Mouse (Mus musculus): ENCODE measurements around the gene Gpbar1.

DNA sequence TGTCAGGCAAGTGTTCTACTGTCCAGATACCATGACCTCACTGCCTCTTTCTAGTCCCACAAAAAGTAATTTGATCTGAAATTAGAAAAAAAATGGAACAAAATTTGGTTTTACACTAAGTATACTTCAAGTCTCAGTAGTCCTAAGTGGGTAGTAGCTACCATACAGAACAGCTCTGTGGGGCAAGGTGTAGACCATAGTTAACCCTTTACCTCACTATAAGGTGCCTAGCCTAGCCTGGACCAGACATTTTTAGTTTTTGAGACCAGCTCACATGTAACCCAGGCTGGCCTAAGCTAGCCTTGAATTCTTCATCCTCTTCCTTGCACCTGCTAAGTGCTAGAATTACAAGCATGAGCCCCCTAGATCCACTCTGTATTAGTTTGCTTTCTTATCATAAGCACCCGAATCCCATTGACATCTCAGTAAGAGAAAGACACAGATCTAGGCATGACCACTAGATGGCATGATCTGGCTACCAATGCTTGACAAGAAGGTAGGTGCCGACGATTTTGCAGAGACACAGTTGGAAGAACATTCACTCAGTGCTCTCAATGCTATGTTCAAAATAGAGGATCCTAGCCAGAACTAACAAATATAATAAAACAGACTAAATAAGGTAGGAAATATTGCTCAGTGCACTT, 34.8 kb downstream of the Gpbar1 start:
- TF ChIP-seq CTCF (IDR thresholded peaks at IDR 0.05; ENCODE audit: extremely low read depth, insufficient read depth, low read length) (peak; percentile 92), POLR2A (IDR thresholded peaks at IDR 0.05; ENCODE audit: extremely low read depth, insufficient read depth, low read length) (no peak)
